In genomic region chr6:67266664-67267407, GRCm38 (mm10) we compare ENCODE assay signal across 8 mouse cellular contexts. TPM values are rescaled to one million over a fixed set of nuclear protein-coding genes. Genes with fewer than 3 reads are reported as not detected.
DNase-seq lines count a peak whose midpoint lies in the region; ATAC-seq and TF ChIP-seq lines count a peak whose summit lies in the region.

No protein-coding gene starts in this region.

- H3K4me3 ChIP-seq in forebrain, embryonic 10.5 days: peak overlapping the region; percentile 100
- H3K4me3 ChIP-seq in heart, embryonic 15.5 days: peak overlapping the region; percentile 89
- H3K4me3 ChIP-seq in liver, embryonic 14.5 days (ENCODE audit: insufficient read depth in 1 of 2, low read depth in 2 of 2, low read length in 2 of 2): peak overlapping the region; percentile 75 to 97
- peak overlapping the region; percentile 99 for H3K4me3 ChIP-seq in neural tube, embryonic 11.5 days (ENCODE audit: low read depth, low read length)
- peak overlapping the region; percentile 99 for H3K4me3 ChIP-seq in stomach, postnatal 0 days (ENCODE audit: low read depth, low read length)

- no peaks in the 10 kb centered on the region for H3K27me3 ChIP-seq in forebrain, embryonic 10.5 days (ENCODE audit: poor library complexity, severe bottlenecking)
- H3K27me3 ChIP-seq in heart, embryonic 15.5 days: no peaks in the 10 kb centered on the region
- no peaks in the 10 kb centered on the region for H3K27me3 ChIP-seq in liver, embryonic 14.5 days (ENCODE audit: control insufficient read depth, insufficient read depth, low read length)
- H3K27me3 ChIP-seq in neural tube, embryonic 11.5 days (ENCODE audit: control insufficient read depth, insufficient read depth, low read length): no peaks in the 10 kb centered on the region
- H3K27me3 ChIP-seq in stomach, postnatal 0 days (ENCODE audit: control insufficient read depth, insufficient read depth, low read length): no peaks in the 10 kb centered on the region

- no peak for TF ChIP-seq CTCF in liver, embryonic 14.5 days (IDR thresholded peaks at IDR 0.05; ENCODE audit: low read depth)
- TF ChIP-seq CTCF in stomach, postnatal 0 days (IDR thresholded peaks at IDR 0.05; ENCODE audit: low read depth): no peak

- H3K4me1 ChIP-seq in forebrain, embryonic 10.5 days: peaks cover 22% of the 10 kb centered on the region
- H3K4me1 ChIP-seq in heart, embryonic 15.5 days (replicated peaks): peaks cover 7% of the 10 kb centered on the region; the same call in 1 of the 2 replicates
- H3K4me1 ChIP-seq in liver, embryonic 14.5 days (replicated peaks; ENCODE audit: control insufficient read depth in 2 of 2, insufficient read depth in 2 of 2, low read length in 1 of 2): peaks cover 10 to 16% of the 10 kb centered on the region in 2 experiments
- H3K4me1 ChIP-seq in neural tube, embryonic 11.5 days (ENCODE audit: control insufficient read depth, insufficient read depth, low read length): 0 out of 2 replicates have a peak, but pooled peaks cover 3% of the 10 kb centered on the region
- no peaks in the 10 kb centered on the region; the same call in 1 of the 2 replicates for H3K4me1 ChIP-seq in stomach, postnatal 0 days (replicated peaks; ENCODE audit: control insufficient read depth, insufficient read depth)

- TF ChIP-seq EP300 in liver, embryonic 14.5 days (IDR thresholded peaks at IDR 0.05; ENCODE audit: low read depth): peak; percentile 33; the same call in 1 of the 2 replicates
- no peak for TF ChIP-seq EP300 in stomach, postnatal 0 days (optimal IDR thresholded peaks at IDR 0.05)

- DNase-seq in CD8-positive naive resting alpha-beta T cell, adult 2 months (ENCODE audit: low read depth in 2 of 2, low spot score in 2 of 2): peak; percentile 96 to 97
- DNase-seq in c-Kit-positive CD71-negative TER-119-negative erythroid progenitor cells, embryonic 14.5 days (ENCODE audit: low read depth): peak; percentile 94
- peak; percentile 95 for DNase-seq in forebrain, embryonic 10.5 days (ENCODE audit: extremely low spot score, low spot score)
- DNase-seq in kidney, postnatal 25 days: peak; percentile 96 to 99
- peak; percentile 96 to 97 (median 97) for DNase-seq in liver, embryonic 14.5 days (ENCODE audit: low read depth in 3 of 3, low spot score in 3 of 3)
- DNase-seq in neural tube, embryonic 11.5 days (ENCODE audit: low spot score): peak; percentile 96
- peak; percentile 96 for DNase-seq in stomach, postnatal 0 days (ENCODE audit: low spot score)

- under 1% methylated on average over 68 of the region's 68 CpGs for WGBS in forebrain, embryonic 10.5 days
- under 1% methylated on average over 68 of the region's 68 CpGs for WGBS in heart, embryonic 15.5 days
- under 1% methylated on average over 68 of the region's 68 CpGs for WGBS in liver, embryonic 14.5 days (ENCODE audit: insufficient replicate concordance)
- WGBS in neural tube, embryonic 11.5 days: under 1% methylated on average over 68 of the region's 68 CpGs
- under 1% methylated on average over 68 of the region's 68 CpGs for WGBS in stomach, postnatal 0 days

- H3K36me3 ChIP-seq in forebrain, embryonic 10.5 days (replicated peaks): peaks cover 13% of the 10 kb centered on the region
- peaks cover 5% of the 10 kb centered on the region for H3K36me3 ChIP-seq in heart, embryonic 15.5 days
- peaks cover 5% of the 10 kb centered on the region for H3K36me3 ChIP-seq in liver, embryonic 14.5 days (replicated peaks; ENCODE audit: control insufficient read depth, insufficient read depth, low read depth)
- no peaks in the 10 kb centered on the region for H3K36me3 ChIP-seq in neural tube, embryonic 11.5 days (ENCODE audit: control insufficient read depth, insufficient read depth, low read length)
- H3K36me3 ChIP-seq in stomach, postnatal 0 days (ENCODE audit: control insufficient read depth, insufficient read depth, low read length): no peaks in the 10 kb centered on the region

- H3K27ac ChIP-seq in forebrain, embryonic 10.5 days: peak overlapping the region; percentile 99
- H3K27ac ChIP-seq in heart, embryonic 15.5 days: peak overlapping the region; percentile 93
- H3K27ac ChIP-seq in liver, embryonic 14.5 days: peak overlapping the region; percentile 69
- H3K27ac ChIP-seq in neural tube, embryonic 11.5 days (ENCODE audit: low read depth, low read length): peak overlapping the region; percentile 74
- H3K27ac ChIP-seq in stomach, postnatal 0 days (replicated peaks): peak overlapping the region; percentile 96

- H3K4me2 ChIP-seq in heart, embryonic 15.5 days: peak overlapping the region; percentile 72
- peak overlapping the region; percentile 79 for H3K4me2 ChIP-seq in liver, embryonic 14.5 days (ENCODE audit: low read depth)
- H3K4me2 ChIP-seq in neural tube, embryonic 11.5 days (ENCODE audit: low read depth): peak overlapping the region; percentile 59
- H3K4me2 ChIP-seq in stomach, postnatal 0 days (replicated peaks; ENCODE audit: low read depth): peak overlapping the region; percentile 79

- peak overlapping the region; percentile 99 for H3K9ac ChIP-seq in heart, embryonic 15.5 days
- peak overlapping the region; percentile 98 for H3K9ac ChIP-seq in liver, embryonic 14.5 days (replicated peaks)
- H3K9ac ChIP-seq in neural tube, embryonic 11.5 days (ENCODE audit: low read length): peak overlapping the region; percentile 98
- peak overlapping the region; percentile 100 for H3K9ac ChIP-seq in stomach, postnatal 0 days (ENCODE audit: low read length)

- peak; percentile 99 for ATAC-seq in heart, embryonic 15.5 days (replicated peaks; ENCODE audit: insufficient number of reproducible peaks, insufficient read depth, low FRiP score, low read depth)
- ATAC-seq in liver, embryonic 14.5 days (ENCODE audit: insufficient read depth): peak; percentile 98
- peak; percentile 100 for ATAC-seq in neural tube, embryonic 11.5 days (ENCODE audit: insufficient read depth, low FRiP score, low TSS enrichment)
- ATAC-seq in stomach, postnatal 0 days (ENCODE audit: low FRiP score, low TSS enrichment): peak; percentile 100

- no peaks in the 10 kb centered on the region for H3K9me3 ChIP-seq in forebrain, embryonic 10.5 days
- no peaks in the 10 kb centered on the region for H3K9me3 ChIP-seq in heart, embryonic 15.5 days (replicated peaks)
- no peaks in the 10 kb centered on the region for H3K9me3 ChIP-seq in liver, embryonic 14.5 days (ENCODE audit: control insufficient read depth, low read length)
- H3K9me3 ChIP-seq in neural tube, embryonic 11.5 days (ENCODE audit: control insufficient read depth, low read length): no peaks in the 10 kb centered on the region
- H3K9me3 ChIP-seq in stomach, postnatal 0 days (ENCODE audit: control insufficient read depth, low read length): no peaks in the 10 kb centered on the region

RNA-seq across cellular contexts. Expression of gene Serbp1, which starts 28.9 kb away (rescaled TPM):
- 499 and 557 TPM in 2 replicates for polyA plus RNA-seq in forebrain, embryonic 10.5 days (2016; fragmentation: Nextera tagmentation; extraction: Ambion mirVana)
- polyA plus RNA-seq in heart, embryonic 15.5 days (2015; fragmentation: Nextera tagmentation; extraction: Ambion mirVana): 292 and 296 TPM in 2 replicates
- polyA plus RNA-seq in liver, embryonic 14.5 days (2012; rRNA removed): 125 and 336 TPM in 2 replicates
- polyA plus RNA-seq in liver, embryonic 14.5 days (2014; fragmentation: Nextera tagmentation; extraction: Ambion mirVana): 339 and 380 TPM in 2 replicates
- polyA plus RNA-seq in neural tube, embryonic 11.5 days (2014; fragmentation: Nextera tagmentation; extraction: Ambion mirVana): 502 and 588 TPM in 2 replicates
- 281 and 284 TPM in 2 replicates for polyA plus RNA-seq in stomach, postnatal 0 days (2015; fragmentation: Nextera tagmentation; extraction: Ambion mirVana)

Comparison
In these comparisons a context has a peak if more than half of its experiments do, and no peak if none do; other contexts are left out.
1. Peak in every context shown above with its lines: DNase-seq, ATAC-seq, H3K4me3 ChIP-seq and H3K27ac ChIP-seq.